Mouse (Mus musculus): ENCODE data around the gene Bank1.

The Bank1 gene

GRCm38 (mm10) chr3:136103339-136103738 is 222.5 kb downstream of the Bank1 start:
- no peak for DNase-seq (ENCODE audit: low read depth, low spot score)

GRCm38 (mm10) chr3:136100973-136101500 is 224.8 kb downstream of the Bank1 start:
- DNase-seq (ENCODE audit: low read depth, low spot score), result peak; percentile 48

- peak; percentile 45 for DNase-seq (ENCODE audit: low read depth, low spot score)
Observed at GRCm38 (mm10) chr3:136100292-136100691, 225.6 kb downstream of the Bank1 start.

GRCm38 (mm10) chr3:136086948-136087660 is 238.8 kb downstream of the Bank1 start:
- DNase-seq (ENCODE audit: low read depth, low spot score), result no peak

GRCm38 (mm10) chr3:136086431-136086830 is 239.4 kb downstream of the Bank1 start:
- DNase-seq (ENCODE audit: low read depth, low spot score), result no peak

GRCm38 (mm10) chr3:136085077-136085476 is 240.8 kb downstream of the Bank1 start:
- DNase-seq (ENCODE audit: low read depth, low spot score), result no peak

- DNase-seq (ENCODE audit: low read depth, low spot score), result no peak
Observed at GRCm38 (mm10) chr3:136084066-136084465, 241.8 kb downstream of the Bank1 start.

GRCm38 (mm10) chr3:136081264-136081663 is 244.6 kb downstream of the Bank1 start:
- DNase-seq (ENCODE audit: low read depth, low spot score), result no peak

- DNase-seq (ENCODE audit: low read depth, low spot score), result no peak
Observed at GRCm38 (mm10) chr3:136078535-136078934, 247.3 kb downstream of the Bank1 start.

- DNase-seq (ENCODE audit: low read depth, low spot score), result no peak
Observed at GRCm38 (mm10) chr3:136070394-136070793, 255.5 kb downstream of the Bank1 start.

GRCm38 (mm10) chr3:136061907-136062306 is 264.0 kb downstream of the Bank1 start:
- DNase-seq (ENCODE audit: low read depth, low spot score), result no peak

- DNase-seq (ENCODE audit: low read depth, low spot score), result no peak
Observed at GRCm38 (mm10) chr3:136050635-136051034, 275.2 kb downstream of the Bank1 start.

GRCm38 (mm10) chr3:136050215-136050614 is 275.7 kb downstream of the Bank1 start:
- no peak for DNase-seq (ENCODE audit: low read depth, low spot score)

GRCm38 (mm10) chr3:136048026-136048425 is 277.8 kb downstream of the Bank1 start:
- DNase-seq (ENCODE audit: low read depth, low spot score), result no peak

GRCm38 (mm10) chr3:136045381-136045780 is 280.5 kb downstream of the Bank1 start:
- DNase-seq (ENCODE audit: low read depth, low spot score), result no peak

GRCm38 (mm10) chr3:136040041-136040440 is 285.8 kb downstream of the Bank1 start:
- no peak for DNase-seq (ENCODE audit: low read depth, low spot score)

- DNase-seq (ENCODE audit: low read depth, low spot score), result no peak
Observed at GRCm38 (mm10) chr3:136039446-136039845, 286.4 kb downstream of the Bank1 start.

- no peak for DNase-seq (ENCODE audit: low read depth, low spot score)
Observed at GRCm38 (mm10) chr3:136037254-136037653, 288.6 kb downstream of the Bank1 start.

- DNase-seq (ENCODE audit: low read depth, low spot score), result no peak
Observed at GRCm38 (mm10) chr3:136035784-136036183, 290.1 kb downstream of the Bank1 start.

GRCm38 (mm10) chr3:136024876-136025275 is 301.0 kb downstream of the Bank1 start:
- no peak for DNase-seq (ENCODE audit: low read depth, low spot score)

GRCm38 (mm10) chr3:136017517-136017916 is 308.3 kb downstream of the Bank1 start:
- no peak for DNase-seq (ENCODE audit: low read depth, low spot score)

- no peak for DNase-seq (ENCODE audit: low read depth, low spot score)
Observed at GRCm38 (mm10) chr3:136010616-136011015, 315.2 kb downstream of the Bank1 start.

- no peak for DNase-seq (ENCODE audit: low read depth, low spot score)
Observed at GRCm38 (mm10) chr3:136007846-136008245, 318.0 kb downstream of the Bank1 start.
